Mouse (Mus musculus) embryonic fibroblast, embryonic 13.5 days (primary cell): Measurements from ENCODE around the gene Taok1.

Source experiments
- CTCF ChIP-seq: IDR thresholded peaks from 2 replicates; pipeline ENCODE4 v1.5.1; 2011; ENCODE audit warnings: mild to moderate bottlenecking, control low read depth, low read length, moderate library complexity, borderline replicate concordance; ENCODE audit not compliant: insufficient read depth
- POLR2A ChIP-seq: IDR thresholded peaks from 2 replicates; pipeline ENCODE4 v1.6.1; 2011; ENCODE audit warnings: low read depth, mild to moderate bottlenecking, control low read depth, low read length, moderate library complexity

- TF ChIP-seq CTCF (no peak), POLR2A (no peak)
Observed at GRCm38 (mm10) chr11:77505291-77505980, 102.2 kb downstream of the Taok1 start.
